Mouse (Mus musculus) right cerebral cortex, postnatal 10 days (tissue): Measurements from ENCODE around the gene 4933412E24Rik.

Experiments used
- DNase-seq, 2 experiments: peaks; one replicate each; pipeline ENCODE4 v3.0.0; 2021; ENCODE audit warnings: low spot score in 2 of 2

The 4933412E24Rik gene

GRCm38 (mm10) chr15:60016513-60016912 lies at the start of gene 4933412E24Rik:
TSS of gene 4933412E24Rik (minus strand) at chr15:60016613.
- no peak for DNase-seq

DNA sequence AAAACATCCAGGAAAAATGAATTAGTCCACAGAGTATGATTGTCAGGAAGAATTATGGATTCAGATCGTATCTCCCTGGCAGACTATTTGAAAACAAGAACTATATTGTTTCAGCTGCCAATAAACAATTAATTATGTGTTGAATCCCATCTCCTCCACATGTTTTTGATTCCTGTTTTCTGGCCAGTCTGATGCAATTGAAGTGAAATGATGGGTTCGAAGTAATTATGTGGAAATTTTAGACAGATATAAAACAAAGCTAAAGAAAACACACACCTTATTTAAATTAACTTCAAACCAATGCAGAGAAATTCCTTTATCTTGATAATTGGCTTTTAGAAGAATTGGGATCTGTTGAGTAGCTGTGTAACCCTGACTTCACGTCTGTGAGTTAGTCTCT lies 14.3 kb upstream of the 4933412E24Rik start:
- no peak for DNase-seq

- no peak for DNase-seq
Observed at GRCm38 (mm10) chr15:60021256-60021655, 4.8 kb upstream of the 4933412E24Rik start.

DNA sequence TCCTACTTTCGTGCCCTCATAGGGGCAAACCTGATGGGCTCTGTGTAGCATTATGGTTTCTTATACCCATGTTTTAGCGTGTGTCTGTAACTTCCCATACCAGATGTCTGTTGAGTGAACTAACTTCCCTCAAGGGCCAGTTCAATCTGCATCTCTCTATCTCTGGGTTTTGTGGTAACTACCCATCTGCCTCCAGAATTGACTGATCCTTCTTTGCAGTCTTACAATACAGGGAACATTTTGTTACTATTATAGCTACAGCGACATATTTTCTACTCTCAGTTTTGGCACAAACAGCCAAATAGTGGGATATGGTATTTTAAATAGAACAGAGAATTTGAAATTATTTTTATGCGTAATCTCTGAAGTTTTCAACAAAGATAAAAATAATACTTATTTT lies 6.2 kb downstream of the 4933412E24Rik start:
- DNase-seq: no peak

GRCm38 (mm10) chr15:60009610-60010009 lies 6.8 kb downstream of the 4933412E24Rik start:
- no peak for DNase-seq

DNA sequence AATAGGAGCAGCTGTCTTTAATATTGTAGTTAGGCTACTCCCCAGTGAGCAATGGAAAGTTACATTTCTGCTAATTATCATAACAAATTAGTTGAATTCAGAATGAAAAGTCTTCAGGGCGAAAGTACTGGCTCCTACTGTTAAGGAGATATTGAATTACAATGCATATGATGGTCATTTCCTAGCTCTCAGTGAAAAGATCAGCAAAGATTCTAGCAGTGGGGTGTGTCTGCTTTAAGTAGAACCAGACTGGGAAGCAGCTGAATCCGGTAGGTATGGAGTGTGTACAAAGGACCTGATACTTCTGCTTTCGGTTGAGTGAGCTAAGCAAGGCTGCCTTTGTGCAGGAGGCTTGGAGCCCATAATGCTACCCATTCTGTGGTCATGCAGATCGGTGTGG lies 32.6 kb downstream of the 4933412E24Rik start:
- DNase-seq: no peak

- DNase-seq: no peak
Observed at GRCm38 (mm10) chr15:59975310-59975709, 41.1 kb downstream of the 4933412E24Rik start.

GRCm38 (mm10) chr15:59974584-59974983 lies 41.8 kb downstream of the 4933412E24Rik start:
- DNase-seq: no peak

DNA sequence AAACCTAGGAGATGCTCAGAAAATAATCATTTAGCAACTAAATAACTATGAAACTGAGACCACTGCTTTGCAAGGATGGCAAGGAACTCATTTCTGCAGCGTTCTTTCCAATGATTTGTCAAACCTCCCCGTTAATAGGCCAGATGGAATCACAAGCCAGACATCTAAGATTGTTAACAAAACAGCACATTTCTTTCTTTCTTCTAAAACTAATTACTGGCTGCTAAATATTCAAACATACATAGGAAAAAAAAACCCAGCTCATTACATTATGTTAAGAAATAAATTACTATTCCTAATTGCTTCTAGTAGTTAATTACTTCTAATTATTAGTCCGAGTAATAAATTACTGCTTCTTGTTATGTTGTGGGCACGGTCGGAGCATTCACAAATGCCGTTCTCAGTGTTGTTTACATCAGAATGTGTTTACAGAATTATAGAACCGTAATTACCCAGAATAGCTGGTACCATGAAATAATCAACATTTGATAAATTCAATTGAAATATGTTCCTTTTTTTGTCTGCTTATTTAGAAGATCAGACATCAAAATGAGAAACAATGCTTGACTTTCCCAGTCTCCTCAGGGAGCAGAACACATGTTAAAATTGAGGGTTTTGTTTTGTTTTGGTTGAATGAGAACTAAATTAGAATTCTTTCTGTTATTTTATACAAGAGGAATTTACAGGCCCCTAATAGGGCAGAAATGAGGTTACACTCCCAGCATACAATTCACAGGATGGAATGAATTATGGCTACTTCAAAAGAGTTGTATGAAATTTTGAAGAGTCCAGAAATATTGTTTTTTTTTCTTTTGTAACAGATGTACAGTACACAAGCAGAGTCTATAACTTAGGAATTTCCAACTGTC lies 42.5 kb downstream of the 4933412E24Rik start:
- no peak for DNase-seq
